Mouse (Mus musculus) brain, embryonic 14.5 days (tissue): ENCODE results near the gene Hddc3.
A peak's percentile ranks its signal among the peaks of the same experiment; 100 is the strongest.

Source experiments
- CTCF ChIP-seq: fragments of 200-500 bp; IDR thresholded peaks from 2 replicates; pipeline ENCODE4 v1.5.1; 2012; ENCODE audit warnings: inconsistent platforms, mild to moderate bottlenecking, moderate library complexity, borderline replicate concordance; ENCODE audit not compliant: insufficient read depth, insufficient read length; ENCODE audit errors: extremely low read depth
- POLR2A ChIP-seq: fragments of 200-500 bp; IDR thresholded peaks from 2 replicates; pipeline ENCODE4 v1.6.1; 2012; ENCODE audit warnings: mild to moderate bottlenecking, inconsistent platforms, borderline replicate concordance; ENCODE audit not compliant: poor library complexity, insufficient read depth, insufficient read length, severe bottlenecking; ENCODE audit errors: extremely low read depth

DNA sequence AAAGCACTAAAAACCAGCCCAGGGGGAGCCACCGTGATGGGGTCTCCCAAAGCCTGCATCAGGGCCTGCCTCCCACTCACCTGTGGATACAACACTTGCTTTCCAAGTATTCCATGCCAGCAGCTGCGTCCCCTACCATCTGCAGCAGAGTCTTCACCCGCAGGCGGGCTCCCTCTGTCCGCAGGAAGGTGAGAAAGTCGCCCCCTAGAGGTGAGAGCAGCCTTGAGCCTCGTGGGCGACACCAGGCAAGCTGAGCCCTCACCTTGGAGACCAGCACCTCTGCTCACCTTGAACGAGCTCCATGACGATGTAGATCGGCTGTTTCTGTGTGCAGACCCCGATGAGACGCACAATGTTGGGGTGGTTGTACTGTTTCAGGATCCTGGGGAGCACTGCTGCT, 36.6 kb downstream of the Hddc3 start:
- TF ChIP-seq POLR2A (no peak), CTCF (peak; percentile 50)
